ENCODE assay signal across 12 mouse cellular contexts in the genomic region with DNA sequence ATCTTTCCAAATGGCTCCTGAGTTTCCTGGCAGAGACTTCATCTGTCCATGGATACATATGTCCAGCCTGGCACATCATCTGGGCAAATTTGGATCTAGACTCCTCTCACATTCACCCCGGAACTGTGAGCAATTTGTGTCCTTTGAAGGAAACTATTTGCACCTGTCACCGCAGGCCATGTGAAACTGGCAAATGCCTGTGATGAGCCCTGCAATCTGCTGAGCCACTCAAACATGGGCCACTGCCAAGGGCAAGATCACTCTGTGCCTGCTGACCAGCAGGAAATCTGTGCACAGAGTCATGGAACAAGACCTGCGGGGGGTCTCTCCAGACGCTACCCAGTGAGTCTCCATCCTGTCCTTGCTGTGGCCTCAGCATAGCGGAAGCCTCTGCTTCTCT. TPM values are rescaled to one million over a fixed set of nuclear protein-coding genes. Genes with fewer than 3 reads are reported as not detected.
DNase-seq lines count a peak whose midpoint lies in the region; ATAC-seq and TF ChIP-seq lines count a peak whose summit lies in the region.
"Had no signal": no experiment of that assay in that cellular context is flagged by ENCODE, and none has a peak within 500 bp of the region (broad histone marks: within the 10 kb centered on the region; RNA-seq: fewer than 3 reads in every experiment).

No protein-coding gene starts in this region.

- WGBS in embryonic facial prominence, embryonic 10.5 days = 83% methylated on average over 5 of the region's 5 CpGs

- peak; percentile 83 to 86 for DNase-seq in adrenal gland, adult (ENCODE audit: inconsistent age in 2 of 2, low spot score in 1 of 2)
- DNase-seq in adrenal gland, postnatal 4 days (ENCODE audit: low spot score in 2 of 2) = no peak
- DNase-seq in Muller cell, postnatal 12 days (ENCODE audit: inconsistent ontology term) = peak; percentile 75
- DNase-seq in cerebellum, adult 11-12 months = peak; percentile 95
- peak; percentile 86 for DNase-seq in gastrocnemius, adult 2 months
- DNase-seq in embryonic facial prominence, embryonic 10.5 days (ENCODE audit: low spot score) = no peak
- DNase-seq in right cerebral cortex, postnatal 10 days (ENCODE audit: low spot score in 2 of 2) = no peak
- DNase-seq: lung, adult 2 months had no signal

- no peaks in the 10 kb centered on the region for H3K36me3 ChIP-seq in embryonic facial prominence, embryonic 10.5 days (replicated peaks)
- H3K36me3 ChIP-seq: limb, embryonic 13.5 days had no signal

- no peaks in the 10 kb centered on the region for H3K9me3 ChIP-seq in embryonic facial prominence, embryonic 10.5 days
- H3K9me3 ChIP-seq: limb, embryonic 13.5 days had no signal

- no peak for ATAC-seq in megakaryocyte-erythroid progenitor cell, adult 5-6 weeks (replicated peaks; ENCODE audit: low FRiP score, low TSS enrichment, poor library complexity, severe bottlenecking)

- H3K27me3 ChIP-seq in embryonic facial prominence, embryonic 10.5 days (replicated peaks; ENCODE audit: low read depth, poor library complexity, severe bottlenecking) = no peaks in the 10 kb centered on the region; the same call in 1 of the 2 replicates

- H3K27ac ChIP-seq in gastrocnemius, adult 2 months = peak overlapping the region; percentile 83
- H3K27ac ChIP-seq in embryonic facial prominence, embryonic 10.5 days (replicated peaks) = no peak overlapping the region
- H3K27ac ChIP-seq: kidney, postnatal 0 days; limb, embryonic 13.5 days had no signal

- H3K4me3 ChIP-seq in gastrocnemius, adult 2 months = no peak overlapping the region
- H3K4me3 ChIP-seq in embryonic facial prominence, embryonic 10.5 days = no peak overlapping the region
- H3K4me3 ChIP-seq: limb, embryonic 13.5 days had no signal

- intact Hi-C loops in gastrocnemius, adult 2 months (cut with DNase I) = no loop called here

- H3K4me1 ChIP-seq in embryonic facial prominence, embryonic 10.5 days = no peaks in the 10 kb centered on the region

- TF ChIP-seq CTCF in gastrocnemius, adult 2 months (IDR thresholded peaks at IDR 0.05) = no peak

RNA-seq across cellular contexts. Expression of a gene that starts 41.3 kb away (rescaled TPM):
- 100 to 1,000 TPM; 197 to 217 TPM for total RNA-seq in adrenal gland, postnatal 4 days (2021)
- 10 to 100 TPM; 40.1 to 49.5 TPM for total RNA-seq in gastrocnemius, adult 2 months (2021)
- polyA plus RNA-seq in embryonic facial prominence, embryonic 10.5 days (2016; fragmentation: Nextera tagmentation; extraction: Ambion mirVana) = 625 and 652 TPM in 2 replicates
- total RNA-seq in megakaryocyte-erythroid progenitor cell, adult 5-6 weeks (2014; fragmentation: Nextera tagmentation) = 68.3 and 94.4 TPM in 2 replicates
- total RNA-seq in megakaryocyte-erythroid progenitor cell, adult 5-6 weeks (2017) = 175 and 216 TPM in 2 replicates

RNA-seq across cellular contexts. Expression of a gene that starts 48.3 kb away (rescaled TPM):
- under 1 TPM; 0.59 to 0.87 TPM for total RNA-seq in adrenal gland, postnatal 4 days (2021)
- 10 to 100 TPM in 1 of 2 experiments, 1 to 10 TPM in 1; 4.2 to 15.5 TPM for total RNA-seq in gastrocnemius, adult 2 months (2021)
- polyA plus RNA-seq in embryonic facial prominence, embryonic 10.5 days (2016; fragmentation: Nextera tagmentation; extraction: Ambion mirVana) = 0.53 and 0.55 TPM in 2 replicates
- total RNA-seq in megakaryocyte-erythroid progenitor cell, adult 5-6 weeks (2014; fragmentation: Nextera tagmentation) = not detected in 2 replicates
- total RNA-seq in megakaryocyte-erythroid progenitor cell, adult 5-6 weeks (2017) = not detected in 2 replicates
- total RNA-seq: megakaryocyte progenitor cell, adult 5-6 weeks had no signal

Comparison
In these comparisons a context has a peak if more than half of its experiments do, and no peak if none do; other contexts are left out.
1. DNase-seq: peak in adrenal gland, adult (2 of 2), Muller cell, postnatal 12 days (single experiment), cerebellum, adult 11-12 months (single experiment) and gastrocnemius, adult 2 months (single experiment); none in adrenal gland, postnatal 4 days (0 of 2), embryonic facial prominence, embryonic 10.5 days (single experiment) and right cerebral cortex, postnatal 10 days (0 of 2).